Mouse (Mus musculus): ENCODE measurements around the gene Plekhg5. TPM values are rescaled to one million over a fixed set of nuclear protein-coding genes. Genes with fewer than 3 reads are reported as not detected.

Gene Plekhg5
- total and polyA plus RNA-seq, 2 experiments from 2014 or later, result 12.8 to 18.6 TPM

GRCm38 (mm10) chr4:152150546-152150945 is 78.2 kb downstream of the Plekhg5 start:
- Histone ChIP-seq H3K9me3 (ENCODE audit: low read length) (no peaks in the 10 kb centered on the region), H3K27ac (ENCODE audit: low read depth, low read length) (no peak overlapping the region), H3K4me1 (ENCODE audit: insufficient read depth) (no peaks in the 10 kb centered on the region), H3K4me3 (ENCODE audit: low read depth, low read length) (no peak overlapping the region), H3K4me2 (ENCODE audit: low read depth) (no peak overlapping the region), H3K27me3 (ENCODE audit: insufficient read depth, low read length) (peaks cover 47% of the 10 kb centered on the region), H3K9ac (no peak overlapping the region), H3K36me3 (ENCODE audit: insufficient read depth) (no peaks in the 10 kb centered on the region)
- TF ChIP-seq CTCF (IDR thresholded peaks at IDR 0.05; ENCODE audit: low read depth), result no peak
- DNase-seq, result no peak
- 78% methylated on average over 4 of the region's 4 CpGs for WGBS
- no peak for ATAC-seq

GRCm38 (mm10) chr4:152151451-152151965 is 79.2 kb downstream of the Plekhg5 start:
- 15% methylated on average over 7 of the region's 7 CpGs for WGBS
- peaks cover 48% of the 10 kb centered on the region for H3K27me3 ChIP-seq (ENCODE audit: insufficient read depth, low read length)
- TF ChIP-seq CTCF (IDR thresholded peaks at IDR 0.05; ENCODE audit: low read depth), result no peak
- no peak overlapping the region for H3K4me3 ChIP-seq (ENCODE audit: low read depth, low read length)
- H3K4me1 ChIP-seq (ENCODE audit: insufficient read depth), result no peaks in the 10 kb centered on the region
- no peak for ATAC-seq
- no peak for DNase-seq
- peak overlapping the region; percentile 27 for H3K4me2 ChIP-seq (ENCODE audit: low read depth)
- H3K36me3 ChIP-seq (ENCODE audit: insufficient read depth), result no peaks in the 10 kb centered on the region
- H3K27ac ChIP-seq (ENCODE audit: low read depth, low read length), result no peak overlapping the region
- H3K9me3 ChIP-seq (ENCODE audit: low read length), result no peaks in the 10 kb centered on the region
- no peak overlapping the region for H3K9ac ChIP-seq

GRCm38 (mm10) chr4:152151966-152152544 is 79.8 kb downstream of the Plekhg5 start, which contains the start of gene Espn:
Gene Espn (minus strand): TSS chr4:152152371.
- H3K36me3 ChIP-seq (ENCODE audit: insufficient read depth), result no peaks in the 10 kb centered on the region
- H3K4me1 ChIP-seq (ENCODE audit: insufficient read depth), result no peaks in the 10 kb centered on the region
- H3K27ac ChIP-seq (ENCODE audit: low read depth, low read length), result no peak within 1 kb of the TSS
- peak; percentile 65 for ATAC-seq
- H3K4me2 ChIP-seq (ENCODE audit: low read depth), result peak within 1 kb of the TSS; percentile 27
- H3K27me3 ChIP-seq (ENCODE audit: insufficient read depth, low read length), result peaks cover 48% of the 10 kb centered on the region
- H3K4me3 ChIP-seq (ENCODE audit: low read depth, low read length), result peak within 1 kb of the TSS; percentile 18
- no peak for DNase-seq
- H3K9ac ChIP-seq, result no peak within 1 kb of the TSS
- no peak for TF ChIP-seq CTCF (IDR thresholded peaks at IDR 0.05; ENCODE audit: low read depth)
- no peaks in the 10 kb centered on the region for H3K9me3 ChIP-seq (ENCODE audit: low read length)
- 5% methylated on average over 55 of the region's 57 CpGs for WGBS

GRCm38 (mm10) chr4:152153771-152154177 is 81.5 kb downstream of the Plekhg5 start:
- Histone ChIP-seq H3K9me3 (ENCODE audit: low read length) (no peaks in the 10 kb centered on the region), H3K27me3 (ENCODE audit: insufficient read depth, low read length) (peaks cover 66% of the 10 kb centered on the region), H3K4me2 (ENCODE audit: low read depth) (peak overlapping the region; percentile 29), H3K4me1 (ENCODE audit: insufficient read depth) (no peaks in the 10 kb centered on the region), H3K9ac (0 out of 2 replicates have a peak overlapping the region, but pooled peaks have one; percentile 22), H3K36me3 (ENCODE audit: insufficient read depth) (no peaks in the 10 kb centered on the region), H3K27ac (ENCODE audit: low read depth, low read length) (no peak overlapping the region), H3K4me3 (ENCODE audit: low read depth, low read length) (peak overlapping the region; percentile 16; the same call in 1 of the 2 replicates)
- DNase-seq (peak; percentile 85), ATAC-seq (peak; percentile 70)
- TF ChIP-seq CTCF (IDR thresholded peaks at IDR 0.05; ENCODE audit: low read depth), result peak; percentile 84
- WGBS, result 2% methylated on average over 23 of the region's 23 CpGs

- WGBS, result 74% methylated on average over 4 of the region's 4 CpGs
- Histone ChIP-seq H3K27me3 (ENCODE audit: insufficient read depth, low read length) (peaks cover 74% of the 10 kb centered on the region), H3K4me2 (ENCODE audit: low read depth) (no peak overlapping the region), H3K36me3 (ENCODE audit: insufficient read depth) (no peaks in the 10 kb centered on the region), H3K9me3 (ENCODE audit: low read length) (no peaks in the 10 kb centered on the region), H3K9ac (no peak overlapping the region), H3K27ac (ENCODE audit: low read depth, low read length) (no peak overlapping the region), H3K4me1 (ENCODE audit: insufficient read depth) (peaks cover 4% of the 10 kb centered on the region; the same call in 1 of the 2 replicates), H3K4me3 (ENCODE audit: low read depth, low read length) (no peak overlapping the region)
- peak; percentile 29; the same call in 1 of the 2 replicates for TF ChIP-seq CTCF (IDR thresholded peaks at IDR 0.05; ENCODE audit: low read depth)
- DNase-seq, result no peak
- ATAC-seq, result no peak
Observed at GRCm38 (mm10) chr4:152155019-152155418, 82.7 kb downstream of the Plekhg5 start.

GRCm38 (mm10) chr4:152157779-152158584 is 85.7 kb downstream of the Plekhg5 start:
- no peak overlapping the region for H3K4me2 ChIP-seq (ENCODE audit: low read depth)
- no peaks in the 10 kb centered on the region for H3K9me3 ChIP-seq (ENCODE audit: low read length)
- peak; percentile 72 for TF ChIP-seq CTCF (IDR thresholded peaks at IDR 0.05; ENCODE audit: low read depth)
- ATAC-seq (no peak), DNase-seq (peak; percentile 65)
- H3K27ac ChIP-seq (ENCODE audit: low read depth, low read length), result no peak overlapping the region
- H3K4me3 ChIP-seq (ENCODE audit: low read depth, low read length), result no peak overlapping the region
- no peaks in the 10 kb centered on the region for H3K36me3 ChIP-seq (ENCODE audit: insufficient read depth)
- H3K4me1 ChIP-seq (ENCODE audit: insufficient read depth), result peaks cover 4% of the 10 kb centered on the region; the same call in 1 of the 2 replicates
- H3K27me3 ChIP-seq (ENCODE audit: insufficient read depth, low read length), result peaks cover 65% of the 10 kb centered on the region
- H3K9ac ChIP-seq, result no peak overlapping the region
- WGBS, result 13% methylated on average over 21 of the region's 21 CpGs
